Mouse (Mus musculus): ENCODE measurements around the gene Gm20696. TPM values are rescaled to one million over a fixed set of nuclear protein-coding genes. Genes with fewer than 3 reads are reported as not detected.
A peak's percentile ranks its signal among the peaks of the same experiment; 100 is the strongest.

The Gm20696 gene
- polyA plus RNA-seq, 1 experiment from 2014 or later = 0.99 TPM

DNA sequence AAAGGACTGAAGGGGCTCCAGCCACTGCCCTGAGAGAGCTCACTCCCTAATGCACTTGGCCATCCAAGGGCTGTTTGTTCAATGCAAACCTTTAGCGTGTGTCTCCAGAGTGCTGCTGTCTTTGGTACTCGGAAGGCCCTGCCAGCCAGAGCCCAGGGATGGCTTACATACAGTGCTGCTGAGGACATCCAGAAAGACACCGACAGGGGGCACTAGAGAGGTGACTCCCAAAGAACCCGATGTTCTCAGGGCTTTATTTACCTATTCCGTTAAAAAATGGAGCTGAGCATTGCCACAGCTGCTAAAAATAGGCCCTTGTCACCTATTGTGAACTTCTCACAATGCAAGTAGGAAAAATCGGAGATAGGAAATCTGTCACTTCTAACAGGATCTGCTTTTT is 54.7 kb downstream of the Gm20696 start:
- Histone ChIP-seq H3K4me3 (ENCODE audit: low read depth, low read length) (no peak overlapping the region), H3K4me2 (ENCODE audit: low read length) (no peak overlapping the region), H3K9ac (ENCODE audit: low read length) (no peak overlapping the region), H3K27me3 (replicated peaks; ENCODE audit: control insufficient read depth, insufficient read depth, low read length) (no peaks in the 10 kb centered on the region), H3K4me1 (ENCODE audit: control insufficient read depth, insufficient read depth, low read length) (peaks cover 7% of the 10 kb centered on the region), H3K36me3 (ENCODE audit: control insufficient read depth, insufficient read depth, low read length) (no peaks in the 10 kb centered on the region), H3K27ac (ENCODE audit: low read depth, low read length) (no peak overlapping the region), H3K9me3 (replicated peaks; ENCODE audit: control insufficient read depth, low read length) (no peaks in the 10 kb centered on the region)
- DNase-seq (ENCODE audit: low spot score) (no peak), ATAC-seq (no peak)
- 63% methylated on average over 6 of the region's 6 CpGs for WGBS

DNA sequence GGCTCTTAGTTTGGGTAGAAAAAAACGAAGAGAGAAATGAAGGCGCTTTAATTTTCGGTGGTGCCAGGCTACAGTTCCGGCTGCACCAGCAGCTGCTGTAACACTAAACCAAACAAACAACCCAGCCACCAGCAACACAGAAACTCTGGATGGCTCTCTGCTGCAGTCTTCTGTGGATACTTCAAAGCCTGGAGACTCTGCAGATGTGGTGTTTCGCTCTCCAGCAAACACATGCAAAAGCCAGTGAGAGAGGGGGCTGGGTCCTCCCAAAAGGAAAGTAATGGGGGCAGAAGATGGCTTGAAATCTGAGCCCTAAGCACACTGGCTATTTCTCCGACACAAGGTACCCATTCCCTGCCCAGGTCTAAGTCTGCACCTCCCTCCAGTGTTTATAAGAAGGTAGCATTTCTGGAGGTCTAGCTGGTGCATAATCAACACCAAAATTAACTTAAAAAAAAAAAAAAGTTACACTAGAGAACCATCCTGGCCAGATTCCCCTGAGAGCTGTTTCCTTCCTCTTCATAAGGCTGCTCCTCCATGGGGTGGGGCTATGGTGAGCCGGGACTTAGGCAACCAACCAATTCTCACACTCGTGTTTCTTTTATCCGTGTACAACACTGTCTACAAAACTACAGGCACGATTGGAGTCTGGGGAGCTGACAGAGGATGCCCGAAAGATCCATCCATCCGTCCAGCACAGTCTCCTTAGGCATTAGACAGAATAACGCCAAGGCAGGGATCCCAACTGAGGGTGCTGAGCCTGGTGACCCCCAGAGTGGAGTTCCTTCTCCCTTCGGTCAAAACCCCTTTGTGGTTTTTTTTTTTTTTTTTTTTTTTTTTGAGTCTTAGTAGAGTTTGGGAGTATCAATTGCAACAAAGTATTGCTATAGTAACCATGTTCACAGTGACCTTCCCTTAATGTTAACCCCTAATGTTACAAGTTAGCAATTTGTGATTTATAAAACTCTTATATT is 55.9 kb downstream of the Gm20696 start:
- Histone ChIP-seq H3K9ac (ENCODE audit: low read length) (no peak overlapping the region), H3K9me3 (replicated peaks; ENCODE audit: control insufficient read depth, low read length) (no peaks in the 10 kb centered on the region), H3K4me2 (ENCODE audit: low read length) (no peak overlapping the region), H3K27me3 (replicated peaks; ENCODE audit: control insufficient read depth, insufficient read depth, low read length) (no peaks in the 10 kb centered on the region), H3K4me1 (ENCODE audit: control insufficient read depth, insufficient read depth, low read length) (peaks cover 7% of the 10 kb centered on the region), H3K27ac (ENCODE audit: low read depth, low read length) (no peak overlapping the region), H3K36me3 (ENCODE audit: control insufficient read depth, insufficient read depth, low read length) (no peaks in the 10 kb centered on the region), H3K4me3 (ENCODE audit: low read depth, low read length) (no peak overlapping the region)
- 66% methylated on average over 14 of the region's 14 CpGs for WGBS
- DNase-seq (ENCODE audit: low spot score) = no peak
- no peak for ATAC-seq

DNA sequence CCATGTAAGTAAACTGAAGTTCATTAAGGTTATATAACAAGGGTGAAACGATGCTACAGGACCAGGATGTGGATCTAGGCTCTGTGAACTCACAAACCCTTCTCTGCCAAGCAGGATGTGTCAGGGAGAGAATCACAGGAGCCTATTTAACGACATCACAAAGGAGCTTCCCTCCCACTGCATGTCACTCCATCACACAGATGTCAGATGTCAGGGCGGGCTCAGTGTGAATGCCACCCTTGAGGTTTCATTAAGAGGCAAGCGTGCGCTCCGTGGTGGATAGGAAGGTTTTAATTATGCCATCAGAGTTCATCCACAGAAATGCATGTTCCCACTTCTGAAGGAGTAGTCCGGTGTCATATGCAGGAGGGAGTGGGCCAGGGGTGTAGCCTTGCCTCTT is 60.5 kb downstream of the Gm20696 start:
- H3K4me1 ChIP-seq (ENCODE audit: control insufficient read depth, insufficient read depth, low read length) = no peaks in the 10 kb centered on the region
- WGBS = 51% methylated on average over 7 of the region's 7 CpGs
- ATAC-seq = no peak

DNA sequence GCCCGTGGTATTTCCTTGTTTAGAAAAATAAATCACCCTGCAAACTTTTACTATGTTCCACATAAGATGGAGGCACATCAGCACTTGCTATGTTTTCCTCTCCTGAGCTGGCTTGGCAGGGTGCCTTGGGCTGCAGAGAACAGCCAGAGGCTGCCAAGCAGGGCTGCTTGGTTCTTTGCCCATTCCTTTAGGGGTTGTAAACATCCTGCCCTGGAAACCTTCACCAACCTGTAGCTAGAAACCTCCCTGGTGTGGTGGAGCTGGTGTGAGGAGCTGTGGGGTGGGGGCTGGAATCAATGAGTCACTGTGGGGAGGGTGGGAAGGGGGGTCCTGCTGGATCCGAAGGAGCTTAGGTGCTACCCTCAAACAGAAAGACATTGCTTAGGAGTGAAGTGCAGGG is 61.8 kb downstream of the Gm20696 start:
- Histone ChIP-seq H3K9me3 (replicated peaks; ENCODE audit: control insufficient read depth, low read length) (no peaks in the 10 kb centered on the region), H3K4me2 (ENCODE audit: low read length) (no peak overlapping the region), H3K36me3 (ENCODE audit: control insufficient read depth, insufficient read depth, low read length) (no peaks in the 10 kb centered on the region), H3K4me1 (ENCODE audit: control insufficient read depth, insufficient read depth, low read length) (peaks cover 1% of the 10 kb centered on the region; the same call in 1 of the 2 replicates), H3K9ac (ENCODE audit: low read length) (no peak overlapping the region), H3K27ac (ENCODE audit: low read depth, low read length) (no peak overlapping the region), H3K27me3 (replicated peaks; ENCODE audit: control insufficient read depth, insufficient read depth, low read length) (no peaks in the 10 kb centered on the region), H3K4me3 (ENCODE audit: low read depth, low read length) (no peak overlapping the region)
- ATAC-seq (no peak), DNase-seq (ENCODE audit: low spot score) (peak; percentile 76)
- WGBS = 76% methylated on average over 2 of the region's 2 CpGs

More for the DNA sequence above, 60.5 kb downstream of the Gm20696 start:
- no peak for DNase-seq (ENCODE audit: low spot score)
- H3K27me3 ChIP-seq (replicated peaks; ENCODE audit: control insufficient read depth, insufficient read depth, low read length) = no peaks in the 10 kb centered on the region
- H3K9ac ChIP-seq (ENCODE audit: low read length) = no peak overlapping the region
- no peaks in the 10 kb centered on the region for H3K36me3 ChIP-seq (ENCODE audit: control insufficient read depth, insufficient read depth, low read length)
- no peak overlapping the region for H3K4me3 ChIP-seq (ENCODE audit: low read depth, low read length)
- no peak overlapping the region for H3K4me2 ChIP-seq (ENCODE audit: low read length)
- no peaks in the 10 kb centered on the region for H3K9me3 ChIP-seq (replicated peaks; ENCODE audit: control insufficient read depth, low read length)
- no peak overlapping the region for H3K27ac ChIP-seq (ENCODE audit: low read depth, low read length)

DNA sequence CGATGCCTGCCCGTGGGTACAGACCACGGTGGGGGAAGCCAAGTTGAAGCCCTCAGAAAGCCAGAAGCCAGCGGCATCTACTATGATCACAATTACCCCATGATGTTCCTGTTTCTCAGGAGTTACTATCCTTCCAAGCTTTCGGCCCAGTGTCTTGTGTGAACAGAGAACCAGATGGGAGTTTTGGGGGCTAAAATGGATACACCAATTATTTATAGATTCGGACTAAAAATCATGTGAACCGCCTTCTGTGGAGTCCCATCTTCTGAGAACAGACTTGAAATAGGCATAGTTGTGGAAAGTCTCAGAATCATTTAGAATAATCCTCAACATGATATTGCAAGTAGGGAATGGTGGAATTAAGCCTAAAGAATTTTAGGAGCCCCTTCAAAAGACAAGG is 64.2 kb downstream of the Gm20696 start:
- no peak for ATAC-seq
- 93% methylated on average over 7 of the region's 7 CpGs for WGBS
- H3K4me1 ChIP-seq (ENCODE audit: control insufficient read depth, insufficient read depth, low read length) = peaks cover 7% of the 10 kb centered on the region
- no peak for DNase-seq (ENCODE audit: low spot score)
- no peak overlapping the region for H3K27ac ChIP-seq (ENCODE audit: low read depth, low read length)
- no peaks in the 10 kb centered on the region for H3K27me3 ChIP-seq (replicated peaks; ENCODE audit: control insufficient read depth, insufficient read depth, low read length)
- no peaks in the 10 kb centered on the region for H3K9me3 ChIP-seq (replicated peaks; ENCODE audit: control insufficient read depth, low read length)
- H3K36me3 ChIP-seq (ENCODE audit: control insufficient read depth, insufficient read depth, low read length) = no peaks in the 10 kb centered on the region
- no peak overlapping the region for H3K9ac ChIP-seq (ENCODE audit: low read length)
- no peak overlapping the region for H3K4me3 ChIP-seq (ENCODE audit: low read depth, low read length)
- H3K4me2 ChIP-seq (ENCODE audit: low read length) = no peak overlapping the region

DNA sequence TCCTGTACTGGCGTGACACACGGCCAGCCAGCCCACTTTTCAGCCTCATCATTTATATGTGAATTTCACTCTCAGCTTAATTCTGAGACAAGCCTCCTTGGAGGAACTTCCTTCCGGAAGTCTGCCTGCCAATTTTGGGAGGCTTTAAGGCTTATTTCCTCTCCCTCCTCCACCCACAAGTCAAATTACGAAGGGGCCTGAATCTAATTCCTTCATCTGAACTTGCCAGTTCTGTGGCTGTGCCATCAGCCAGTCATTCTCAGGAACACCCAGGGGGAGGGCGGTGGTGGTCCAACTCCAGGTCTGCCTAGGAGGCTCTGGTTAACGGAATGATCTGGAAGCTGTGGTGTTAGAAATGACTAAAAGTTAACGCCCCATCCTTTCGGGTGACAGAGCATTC is 65.7 kb downstream of the Gm20696 start:
- no peak overlapping the region for H3K9ac ChIP-seq (ENCODE audit: low read length)
- no peak for DNase-seq (ENCODE audit: low spot score)
- no peaks in the 10 kb centered on the region for H3K9me3 ChIP-seq (replicated peaks; ENCODE audit: control insufficient read depth, low read length)
- H3K4me1 ChIP-seq (ENCODE audit: control insufficient read depth, insufficient read depth, low read length) = peaks cover 7% of the 10 kb centered on the region
- no peak overlapping the region for H3K27ac ChIP-seq (ENCODE audit: low read depth, low read length)
- no peaks in the 10 kb centered on the region for H3K36me3 ChIP-seq (ENCODE audit: control insufficient read depth, insufficient read depth, low read length)
- 77% methylated on average over 8 of the region's 8 CpGs for WGBS
- H3K4me3 ChIP-seq (ENCODE audit: low read depth, low read length) = no peak overlapping the region
- no peaks in the 10 kb centered on the region for H3K27me3 ChIP-seq (replicated peaks; ENCODE audit: control insufficient read depth, insufficient read depth, low read length)
- H3K4me2 ChIP-seq (ENCODE audit: low read length) = no peak overlapping the region
- no peak for ATAC-seq

DNA sequence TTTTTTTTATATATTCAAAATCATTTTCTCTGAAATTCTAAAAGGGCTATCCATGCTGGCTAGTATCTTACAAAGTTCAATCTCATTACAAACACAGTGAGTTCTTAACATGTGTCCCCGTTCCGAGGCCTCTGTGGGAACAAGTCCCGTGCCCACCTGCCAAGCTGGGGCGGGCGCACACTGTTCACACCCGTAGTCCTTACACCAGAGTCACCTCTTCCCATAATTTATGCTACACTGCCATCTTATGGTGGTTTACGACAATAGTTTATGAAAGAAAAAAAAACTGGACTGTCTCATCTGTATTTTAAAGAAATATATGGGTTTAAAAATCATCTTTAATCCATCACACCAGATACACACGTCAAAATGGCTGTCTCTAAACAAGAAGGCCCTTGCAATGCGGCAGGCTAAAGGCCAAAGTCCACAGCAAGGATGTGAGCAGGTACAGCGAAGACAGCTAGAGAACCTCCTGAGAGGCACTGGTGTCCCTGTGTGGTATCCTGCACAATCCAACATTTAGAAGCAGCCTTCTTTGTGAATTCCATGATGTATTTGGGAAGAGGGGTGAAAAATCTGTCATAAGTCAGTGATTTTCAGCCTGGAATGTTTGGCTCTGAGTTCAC is 66.3 kb downstream of the Gm20696 start:
- H3K9ac ChIP-seq (ENCODE audit: low read length) = no peak overlapping the region
- ATAC-seq (peak; percentile 81; the same call in 1 of the 2 replicates), DNase-seq (ENCODE audit: low spot score) (peak; percentile 93)
- H3K4me2 ChIP-seq (ENCODE audit: low read length) = peak overlapping the region; percentile 31; the same call in 1 of the 2 replicates
- peaks cover 7% of the 10 kb centered on the region for H3K4me1 ChIP-seq (ENCODE audit: control insufficient read depth, insufficient read depth, low read length)
- no peak overlapping the region for H3K27ac ChIP-seq (ENCODE audit: low read depth, low read length)
- 28% methylated on average over 10 of the region's 10 CpGs for WGBS
- no peaks in the 10 kb centered on the region for H3K27me3 ChIP-seq (replicated peaks; ENCODE audit: control insufficient read depth, insufficient read depth, low read length)
- H3K4me3 ChIP-seq (ENCODE audit: low read depth, low read length) = no peak overlapping the region
- no peaks in the 10 kb centered on the region for H3K36me3 ChIP-seq (ENCODE audit: control insufficient read depth, insufficient read depth, low read length)
- no peaks in the 10 kb centered on the region for H3K9me3 ChIP-seq (replicated peaks; ENCODE audit: control insufficient read depth, low read length)

DNA sequence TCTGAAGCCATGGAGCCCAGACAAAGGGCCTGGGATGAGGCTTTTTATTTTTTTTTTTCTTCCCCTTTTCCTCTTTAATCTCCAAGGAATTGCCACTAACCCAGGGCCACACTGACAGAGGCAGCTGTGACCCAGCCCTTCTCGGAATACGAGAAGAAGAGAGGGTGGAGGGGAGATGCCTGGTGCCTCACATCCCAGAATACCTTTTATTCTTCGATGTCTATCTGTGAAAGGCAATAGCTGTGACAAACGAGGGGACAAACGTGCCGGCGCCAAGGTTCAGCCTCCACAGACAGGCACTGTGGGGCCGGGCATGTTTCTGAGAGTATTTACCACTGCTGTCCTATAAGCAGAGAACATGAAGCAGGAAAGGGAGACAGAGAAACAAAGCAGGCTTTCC is 66.9 kb downstream of the Gm20696 start:
- no peak overlapping the region for H3K4me3 ChIP-seq (ENCODE audit: low read depth, low read length)
- peak overlapping the region; percentile 54 for H3K9ac ChIP-seq (ENCODE audit: low read length)
- ATAC-seq (peak; percentile 45; the same call in 1 of the 2 replicates), DNase-seq (ENCODE audit: low spot score) (no peak)
- H3K4me2 ChIP-seq (ENCODE audit: low read length) = peak overlapping the region; percentile 31; the same call in 1 of the 2 replicates
- 5% methylated on average over 8 of the region's 8 CpGs for WGBS
- H3K27ac ChIP-seq (ENCODE audit: low read depth, low read length) = no peak overlapping the region
- H3K9me3 ChIP-seq (replicated peaks; ENCODE audit: control insufficient read depth, low read length) = no peaks in the 10 kb centered on the region
- H3K36me3 ChIP-seq (ENCODE audit: control insufficient read depth, insufficient read depth, low read length) = no peaks in the 10 kb centered on the region
- H3K4me1 ChIP-seq (ENCODE audit: control insufficient read depth, insufficient read depth, low read length) = peaks cover 7% of the 10 kb centered on the region
- H3K27me3 ChIP-seq (replicated peaks; ENCODE audit: control insufficient read depth, insufficient read depth, low read length) = no peaks in the 10 kb centered on the region

DNA sequence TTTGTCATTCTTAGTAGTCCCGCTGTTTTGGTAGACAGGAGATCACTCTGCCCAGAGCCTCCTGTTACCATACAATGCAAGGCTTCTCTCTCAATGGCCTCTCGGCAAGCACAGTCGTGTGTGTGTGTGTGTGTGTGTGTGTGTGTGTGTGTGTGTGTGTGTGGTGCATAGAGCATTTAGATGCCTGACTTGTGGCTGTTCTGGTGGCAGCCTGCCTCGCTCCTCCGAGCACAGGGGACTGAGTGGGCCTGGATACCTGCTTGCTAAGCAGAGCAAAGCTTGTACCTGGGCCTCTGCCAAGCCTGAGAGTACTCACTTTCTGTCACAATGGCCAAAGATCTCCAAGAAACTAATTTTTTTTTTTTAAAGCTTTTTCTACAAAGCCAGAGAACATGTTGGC is 67.4 kb downstream of the Gm20696 start:
- 21% methylated on average over 5 of the region's 5 CpGs for WGBS
- Histone ChIP-seq H3K27me3 (replicated peaks; ENCODE audit: control insufficient read depth, insufficient read depth, low read length) (no peaks in the 10 kb centered on the region), H3K9me3 (replicated peaks; ENCODE audit: control insufficient read depth, low read length) (no peaks in the 10 kb centered on the region), H3K36me3 (ENCODE audit: control insufficient read depth, insufficient read depth, low read length) (no peaks in the 10 kb centered on the region), H3K4me3 (ENCODE audit: low read depth, low read length) (no peak overlapping the region), H3K9ac (ENCODE audit: low read length) (peak overlapping the region; percentile 54; the same call in 1 of the 2 replicates), H3K4me1 (ENCODE audit: control insufficient read depth, insufficient read depth, low read length) (peaks cover 7% of the 10 kb centered on the region), H3K27ac (ENCODE audit: low read depth, low read length) (no peak overlapping the region), H3K4me2 (ENCODE audit: low read length) (no peak overlapping the region)
- no peak for DNase-seq (ENCODE audit: low spot score)
- ATAC-seq = peak; percentile 64; the same call in 1 of the 2 replicates
